Mouse (Mus musculus): Measurements from ENCODE around the gene Fam43a. TPM values are rescaled to one million over a fixed set of nuclear protein-coding genes. Genes with fewer than 3 reads are reported as not detected.

Fam43a gene
- polyA plus RNA-seq, 1 experiment from 2014 or later: 6.7 TPM

DNA sequence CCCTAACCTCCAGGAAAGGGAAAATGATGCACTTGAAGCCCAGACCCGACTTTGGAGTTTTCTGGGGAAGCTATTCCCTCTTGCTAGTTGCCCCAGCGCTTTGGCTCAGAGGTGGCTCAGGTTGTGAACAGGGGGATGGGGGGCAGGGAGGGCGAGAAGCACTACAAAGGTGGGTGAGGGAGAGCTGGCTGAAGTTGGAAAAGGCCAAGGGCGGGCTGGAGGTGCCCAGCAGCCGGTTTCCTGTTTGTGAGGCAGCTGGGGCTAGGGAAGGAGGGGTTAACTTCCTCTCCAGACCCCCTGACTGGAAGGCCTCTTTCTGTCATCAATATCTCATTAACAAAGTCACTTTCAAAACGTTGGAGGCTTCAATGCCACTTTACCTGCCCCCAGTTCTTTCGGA lies 2.4 kb downstream of the Fam43a start:
- WGBS: 27% methylated on average over 6 of the region's 7 CpGs
- H3K36me3 ChIP-seq (ENCODE audit: control insufficient read depth, insufficient read depth, low read length): no peaks in the 10 kb centered on the region
- DNase-seq (ENCODE audit: low spot score) (peak; percentile 27), ATAC-seq (ENCODE audit: low FRiP score) (no peak)
- H3K9me3 ChIP-seq (ENCODE audit: control insufficient read depth, low read length): no peaks in the 10 kb centered on the region
- peaks cover 7% of the 10 kb centered on the region for H3K4me1 ChIP-seq (replicated peaks; ENCODE audit: control insufficient read depth, insufficient read depth, low read length)
- H3K9ac ChIP-seq (ENCODE audit: low read depth, low read length): no peak overlapping the region
- H3K4me2 ChIP-seq (replicated peaks; ENCODE audit: low read depth, low read length): peak overlapping the region; percentile 1; the same call in 1 of the 2 replicates
- H3K4me3 ChIP-seq (ENCODE audit: low read depth, low read length): no peak overlapping the region
- no peak overlapping the region for H3K27ac ChIP-seq (ENCODE audit: low read depth, low read length)
- peaks cover 14% of the 10 kb centered on the region for H3K27me3 ChIP-seq (ENCODE audit: control insufficient read depth, insufficient read depth, low read length)

DNA sequence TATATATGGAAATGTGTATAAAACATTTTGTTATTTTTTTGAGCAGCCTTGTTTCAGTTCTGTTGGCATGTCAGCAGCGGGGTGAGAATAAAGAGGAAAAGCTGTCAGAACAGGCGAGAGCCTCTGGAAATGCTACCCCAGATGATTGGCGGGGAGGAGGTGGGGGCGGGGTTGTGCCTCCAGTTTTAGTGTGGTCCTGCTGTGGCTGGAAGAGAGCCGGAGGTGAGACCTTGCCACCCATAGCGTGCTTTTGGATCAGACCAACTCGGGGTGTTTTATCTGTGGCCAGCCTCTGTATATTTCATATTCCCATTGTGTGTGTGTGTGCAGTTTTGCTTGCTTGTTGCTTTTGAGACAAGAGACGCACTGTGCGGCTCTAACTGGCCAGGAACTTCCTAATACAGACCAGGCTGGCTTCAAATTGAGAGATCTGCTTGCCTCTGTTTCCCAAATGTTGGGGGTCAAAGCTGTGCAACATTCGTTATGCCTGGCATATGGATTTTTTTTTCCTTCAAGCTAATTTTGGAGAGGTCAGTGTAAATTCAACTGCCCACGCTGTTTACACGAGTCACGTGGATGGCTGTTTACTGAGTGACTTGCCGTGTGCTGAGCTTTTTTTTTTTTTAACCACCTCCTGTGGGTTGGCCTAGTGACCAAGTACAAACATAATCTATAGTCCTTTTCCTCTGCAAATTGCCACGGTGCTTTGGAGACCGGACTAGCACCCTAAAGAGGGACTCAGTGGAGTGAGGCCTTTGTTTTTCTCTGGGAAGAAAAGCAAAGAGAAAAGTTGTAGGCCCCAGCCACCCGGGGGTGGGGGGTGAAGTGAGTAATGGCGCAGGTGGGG lies 3.4 kb downstream of the Fam43a start:
- 31% methylated on average over 18 of the region's 18 CpGs for WGBS
- DNase-seq (ENCODE audit: low spot score) (peak; percentile 44), ATAC-seq (ENCODE audit: low FRiP score) (no peak)
- H3K4me2 ChIP-seq (replicated peaks; ENCODE audit: low read depth, low read length): no peak overlapping the region
- no peak overlapping the region for H3K4me3 ChIP-seq (ENCODE audit: low read depth, low read length)
- H3K9ac ChIP-seq (ENCODE audit: low read depth, low read length): no peak overlapping the region
- H3K36me3 ChIP-seq (ENCODE audit: control insufficient read depth, insufficient read depth, low read length): no peaks in the 10 kb centered on the region
- peaks cover 7% of the 10 kb centered on the region for H3K4me1 ChIP-seq (replicated peaks; ENCODE audit: control insufficient read depth, insufficient read depth, low read length)
- H3K9me3 ChIP-seq (ENCODE audit: control insufficient read depth, low read length): no peaks in the 10 kb centered on the region
- H3K27ac ChIP-seq (ENCODE audit: low read depth, low read length): 0 out of 2 replicates have a peak overlapping the region, but pooled peaks have one; percentile 12
- H3K27me3 ChIP-seq (ENCODE audit: control insufficient read depth, insufficient read depth, low read length): peaks cover 14% of the 10 kb centered on the region

- Histone ChIP-seq H3K27ac (ENCODE audit: low read depth, low read length) (no peak overlapping the region), H3K36me3 (ENCODE audit: control insufficient read depth, insufficient read depth, low read length) (no peaks in the 10 kb centered on the region), H3K27me3 (ENCODE audit: control insufficient read depth, insufficient read depth, low read length) (peaks cover 14% of the 10 kb centered on the region), H3K4me1 (replicated peaks; ENCODE audit: control insufficient read depth, insufficient read depth, low read length) (peaks cover 7% of the 10 kb centered on the region), H3K4me3 (ENCODE audit: low read depth, low read length) (no peak overlapping the region), H3K9me3 (ENCODE audit: control insufficient read depth, low read length) (no peaks in the 10 kb centered on the region), H3K4me2 (replicated peaks; ENCODE audit: low read depth, low read length) (no peak overlapping the region), H3K9ac (ENCODE audit: low read depth, low read length) (no peak overlapping the region)
- no peak for DNase-seq (ENCODE audit: low spot score)
- WGBS: 51% methylated on average over 7 of the region's 9 CpGs
- no peak for ATAC-seq (ENCODE audit: low FRiP score)
Observed at GRCm38 (mm10) chr16:30603531-30603842, 4.0 kb downstream of the Fam43a start.

DNA sequence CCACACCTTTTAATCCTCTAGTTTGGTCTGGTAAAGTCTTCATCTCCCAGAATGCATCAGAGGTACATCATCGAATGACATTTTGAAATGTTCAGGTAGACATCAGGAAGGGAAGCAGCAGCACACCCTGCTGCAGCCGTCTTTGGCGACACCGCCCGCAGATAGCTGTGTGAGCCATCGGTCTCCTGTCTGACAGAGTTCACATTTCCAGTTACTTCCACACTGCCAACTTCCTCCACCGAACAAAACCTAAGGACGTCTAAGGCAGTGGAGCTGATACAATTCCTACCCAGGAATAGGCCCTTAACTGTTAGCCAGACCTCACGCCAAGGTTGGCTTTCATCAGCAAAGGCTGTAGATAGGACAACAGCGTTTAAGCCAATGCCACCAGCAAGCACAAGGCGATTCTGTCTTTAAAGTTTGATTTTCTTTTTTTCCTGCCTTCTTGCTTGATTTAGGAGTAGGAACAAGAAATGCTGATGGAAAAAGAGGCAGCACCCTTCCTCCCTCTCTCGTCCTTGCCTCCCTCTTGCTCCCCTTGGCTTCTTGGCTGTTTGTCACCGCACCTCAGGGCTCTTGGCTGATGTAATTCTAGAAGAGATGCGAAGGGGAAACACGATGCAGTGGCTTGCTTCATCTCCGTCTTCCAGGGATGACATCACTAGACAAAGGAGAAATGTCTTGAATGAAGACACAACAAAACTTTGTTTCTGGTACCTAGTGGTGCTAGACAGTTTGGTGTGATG lies 4.7 kb downstream of the Fam43a start:
- Histone ChIP-seq H3K27ac (ENCODE audit: low read depth, low read length) (no peak overlapping the region), H3K4me3 (ENCODE audit: low read depth, low read length) (no peak overlapping the region), H3K4me1 (replicated peaks; ENCODE audit: control insufficient read depth, insufficient read depth, low read length) (peaks cover 7% of the 10 kb centered on the region), H3K4me2 (replicated peaks; ENCODE audit: low read depth, low read length) (no peak overlapping the region), H3K36me3 (ENCODE audit: control insufficient read depth, insufficient read depth, low read length) (no peaks in the 10 kb centered on the region), H3K9ac (ENCODE audit: low read depth, low read length) (no peak overlapping the region), H3K9me3 (ENCODE audit: control insufficient read depth, low read length) (no peaks in the 10 kb centered on the region), H3K27me3 (ENCODE audit: control insufficient read depth, insufficient read depth, low read length) (peaks cover 14% of the 10 kb centered on the region)
- ATAC-seq (ENCODE audit: low FRiP score): no peak
- DNase-seq (ENCODE audit: low spot score): no peak
- WGBS: 76% methylated on average over 16 of the region's 16 CpGs

DNA sequence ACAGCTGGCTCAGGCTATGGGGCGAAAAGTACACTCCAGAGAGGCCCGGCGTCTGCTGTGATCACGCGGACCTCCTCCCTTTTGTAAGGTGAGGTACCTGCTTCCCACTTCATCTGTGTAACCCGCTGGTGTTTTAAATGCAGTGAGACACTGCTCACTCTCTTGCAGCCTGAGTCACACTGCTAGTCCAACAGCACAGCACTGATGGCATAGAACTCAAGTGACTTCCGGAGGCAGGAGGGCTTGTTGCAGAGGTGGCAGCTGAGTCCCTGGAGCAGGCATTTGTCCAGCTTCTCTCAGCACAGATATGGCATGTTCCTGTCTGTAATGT lies 5.2 kb downstream of the Fam43a start:
- Histone ChIP-seq H3K27me3 (ENCODE audit: control insufficient read depth, insufficient read depth, low read length) (peaks cover 14% of the 10 kb centered on the region), H3K4me1 (replicated peaks; ENCODE audit: control insufficient read depth, insufficient read depth, low read length) (peaks cover 7% of the 10 kb centered on the region), H3K36me3 (ENCODE audit: control insufficient read depth, insufficient read depth, low read length) (no peaks in the 10 kb centered on the region), H3K4me2 (replicated peaks; ENCODE audit: low read depth, low read length) (no peak overlapping the region), H3K9ac (ENCODE audit: low read depth, low read length) (no peak overlapping the region), H3K9me3 (ENCODE audit: control insufficient read depth, low read length) (no peaks in the 10 kb centered on the region), H3K27ac (ENCODE audit: low read depth, low read length) (no peak overlapping the region), H3K4me3 (ENCODE audit: low read depth, low read length) (no peak overlapping the region)
- WGBS: 72% methylated on average over 7 of the region's 7 CpGs
- ATAC-seq (ENCODE audit: low FRiP score): no peak
- DNase-seq (ENCODE audit: low spot score): no peak

DNA sequence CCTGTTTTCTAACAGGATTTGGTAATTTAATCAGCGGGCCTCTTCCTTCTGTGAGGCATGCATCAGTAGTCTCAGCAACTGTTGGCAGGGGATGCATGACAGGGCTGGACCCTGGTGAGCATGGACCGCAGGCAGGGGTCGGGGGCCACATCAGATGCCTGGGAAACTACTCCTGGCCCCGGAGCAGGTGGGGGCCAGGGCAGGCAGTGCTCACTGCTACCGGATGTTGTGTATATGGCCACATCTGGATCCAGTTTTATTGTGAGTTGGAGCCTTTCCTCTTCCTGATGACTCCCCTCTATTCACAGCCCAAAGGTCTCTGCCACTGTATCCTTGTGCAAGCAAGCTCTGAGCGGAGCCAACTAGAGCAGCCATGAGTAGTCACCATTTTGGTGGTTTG lies 6.0 kb downstream of the Fam43a start:
- WGBS: 67% methylated on average over 6 of the region's 6 CpGs
- Histone ChIP-seq H3K4me3 (ENCODE audit: low read depth, low read length) (no peak overlapping the region), H3K27me3 (ENCODE audit: control insufficient read depth, insufficient read depth, low read length) (peaks cover 12% of the 10 kb centered on the region), H3K4me2 (replicated peaks; ENCODE audit: low read depth, low read length) (no peak overlapping the region), H3K9ac (ENCODE audit: low read depth, low read length) (no peak overlapping the region), H3K27ac (ENCODE audit: low read depth, low read length) (no peak overlapping the region), H3K36me3 (ENCODE audit: control insufficient read depth, insufficient read depth, low read length) (no peaks in the 10 kb centered on the region), H3K9me3 (ENCODE audit: control insufficient read depth, low read length) (no peaks in the 10 kb centered on the region), H3K4me1 (replicated peaks; ENCODE audit: control insufficient read depth, insufficient read depth, low read length) (peaks cover 7% of the 10 kb centered on the region)
- DNase-seq (ENCODE audit: low spot score) (peak; percentile 10), ATAC-seq (ENCODE audit: low FRiP score) (no peak)

GRCm38 (mm10) chr16:30607868-30608267 lies 8.3 kb downstream of the Fam43a start:
- H3K9ac ChIP-seq (ENCODE audit: low read depth, low read length): no peak overlapping the region
- no peaks in the 10 kb centered on the region for H3K27me3 ChIP-seq (ENCODE audit: control insufficient read depth, insufficient read depth, low read length)
- ATAC-seq (ENCODE audit: low FRiP score): no peak
- H3K4me2 ChIP-seq (replicated peaks; ENCODE audit: low read depth, low read length): no peak overlapping the region
- no peaks in the 10 kb centered on the region for H3K36me3 ChIP-seq (ENCODE audit: control insufficient read depth, insufficient read depth, low read length)
- no peak for DNase-seq (ENCODE audit: low spot score)
- no peak overlapping the region for H3K4me3 ChIP-seq (ENCODE audit: low read depth, low read length)
- no peak overlapping the region for H3K27ac ChIP-seq (ENCODE audit: low read depth, low read length)
- WGBS: 88% methylated on average over 3 of the region's 3 CpGs
- no peaks in the 10 kb centered on the region for H3K9me3 ChIP-seq (ENCODE audit: control insufficient read depth, low read length)
- H3K4me1 ChIP-seq (replicated peaks; ENCODE audit: control insufficient read depth, insufficient read depth, low read length): no peaks in the 10 kb centered on the region

DNA sequence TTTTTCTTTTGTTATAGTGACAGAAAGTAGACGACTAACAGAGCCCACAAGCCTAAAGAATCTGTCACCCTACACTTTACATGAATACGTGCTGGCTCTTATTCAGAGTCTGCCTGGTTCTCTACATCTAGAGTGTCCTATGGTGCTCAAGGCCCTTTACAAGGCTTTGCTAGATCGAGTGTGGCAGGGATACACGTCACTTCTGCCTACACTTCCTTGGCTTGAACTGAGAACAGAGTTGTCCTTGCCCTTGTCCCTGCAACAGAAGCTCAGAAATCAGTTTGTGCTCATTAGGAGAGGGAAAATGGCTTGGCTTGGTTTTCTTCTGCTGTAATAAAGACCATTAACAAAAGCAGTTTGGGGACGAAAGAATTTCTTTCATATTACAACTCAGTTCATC lies 11.8 kb downstream of the Fam43a start:
- WGBS: 81% methylated on average over 5 of the region's 5 CpGs
- H3K4me1 ChIP-seq (replicated peaks; ENCODE audit: control insufficient read depth, insufficient read depth, low read length): no peaks in the 10 kb centered on the region
- H3K4me2 ChIP-seq (replicated peaks; ENCODE audit: low read depth, low read length): no peak overlapping the region
- H3K9me3 ChIP-seq (ENCODE audit: control insufficient read depth, low read length): no peaks in the 10 kb centered on the region
- DNase-seq (ENCODE audit: low spot score): no peak
- no peaks in the 10 kb centered on the region for H3K36me3 ChIP-seq (ENCODE audit: control insufficient read depth, insufficient read depth, low read length)
- no peak for ATAC-seq (ENCODE audit: low FRiP score)
- no peak overlapping the region for H3K4me3 ChIP-seq (ENCODE audit: low read depth, low read length)
- H3K27ac ChIP-seq (ENCODE audit: low read depth, low read length): no peak overlapping the region
- no peaks in the 10 kb centered on the region for H3K27me3 ChIP-seq (ENCODE audit: control insufficient read depth, insufficient read depth, low read length)
- H3K9ac ChIP-seq (ENCODE audit: low read depth, low read length): no peak overlapping the region

GRCm38 (mm10) chr16:30613122-30613521 lies 13.6 kb downstream of the Fam43a start:
- no peaks in the 10 kb centered on the region for H3K9me3 ChIP-seq (ENCODE audit: control insufficient read depth, low read length)
- 88% methylated on average over 7 of the region's 7 CpGs for WGBS

More at GRCm38 (mm10) chr16:30613122-30613521, 13.6 kb downstream of the Fam43a start:
- H3K27me3 ChIP-seq (ENCODE audit: control insufficient read depth, insufficient read depth, low read length): no peaks in the 10 kb centered on the region
- no peaks in the 10 kb centered on the region for H3K36me3 ChIP-seq (ENCODE audit: control insufficient read depth, insufficient read depth, low read length)
- DNase-seq (ENCODE audit: low spot score): no peak
- H3K4me1 ChIP-seq (replicated peaks; ENCODE audit: control insufficient read depth, insufficient read depth, low read length): no peaks in the 10 kb centered on the region
- ATAC-seq (ENCODE audit: low FRiP score): no peak
- no peak overlapping the region for H3K27ac ChIP-seq (ENCODE audit: low read depth, low read length)
- no peak overlapping the region for H3K4me3 ChIP-seq (ENCODE audit: low read depth, low read length)
- no peak overlapping the region for H3K9ac ChIP-seq (ENCODE audit: low read depth, low read length)
- H3K4me2 ChIP-seq (replicated peaks; ENCODE audit: low read depth, low read length): no peak overlapping the region
